Mouse (Mus musculus): ENCODE results near the gene Pip4k2a. TPM values are rescaled to one million over a fixed set of nuclear protein-coding genes. Genes with fewer than 3 reads are reported as not detected.
A peak's percentile ranks its signal among the peaks of the same experiment; 100 is the strongest.

The Pip4k2a gene
- total RNA-seq, 2 experiments from 2014 or later, result 34.3 to 44.2 TPM

DNA sequence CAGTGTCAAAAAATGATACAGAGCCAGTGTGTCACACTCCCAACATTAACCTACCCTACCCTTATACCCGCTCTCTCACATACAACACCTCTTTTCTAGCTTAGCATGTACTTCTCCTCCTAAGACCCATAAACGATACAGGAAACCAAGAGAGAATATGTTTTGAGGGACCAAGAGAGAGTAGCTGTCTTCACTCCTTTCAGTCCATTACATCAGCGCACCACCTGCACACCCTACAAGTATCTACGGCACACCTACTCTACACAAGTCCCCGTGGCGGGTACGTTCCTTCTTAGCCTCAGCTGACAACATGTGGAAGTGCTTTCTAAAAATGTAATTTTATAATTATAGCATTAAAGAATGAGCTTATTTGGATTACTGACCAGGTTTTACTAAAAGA, 40.5 kb downstream of the Pip4k2a start:
- no peak for DNase-seq
- intact Hi-C loops (cut with DNase I), result no loop called here

DNA sequence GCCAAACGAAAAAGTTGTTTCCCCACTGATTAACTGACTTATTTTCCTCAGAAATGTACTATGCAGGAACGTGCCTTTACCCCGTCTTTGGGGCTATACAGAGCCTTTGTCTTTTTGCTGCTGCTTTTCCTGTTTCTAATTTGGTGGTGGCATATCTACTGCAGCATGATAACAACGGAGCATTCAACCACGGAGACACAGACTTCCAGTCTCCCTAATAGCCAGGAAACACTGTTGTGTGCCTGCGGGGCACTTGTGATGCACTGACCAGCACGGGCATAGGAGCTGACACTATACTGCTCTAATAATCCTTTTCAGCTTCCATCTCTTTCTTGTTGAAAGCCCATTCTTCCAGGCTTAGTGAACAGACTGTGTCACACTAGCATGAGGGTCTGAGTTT, 41.0 kb downstream of the Pip4k2a start:
- DNase-seq, result no peak
- intact Hi-C loops (cut with DNase I), result no loop called here

DNA sequence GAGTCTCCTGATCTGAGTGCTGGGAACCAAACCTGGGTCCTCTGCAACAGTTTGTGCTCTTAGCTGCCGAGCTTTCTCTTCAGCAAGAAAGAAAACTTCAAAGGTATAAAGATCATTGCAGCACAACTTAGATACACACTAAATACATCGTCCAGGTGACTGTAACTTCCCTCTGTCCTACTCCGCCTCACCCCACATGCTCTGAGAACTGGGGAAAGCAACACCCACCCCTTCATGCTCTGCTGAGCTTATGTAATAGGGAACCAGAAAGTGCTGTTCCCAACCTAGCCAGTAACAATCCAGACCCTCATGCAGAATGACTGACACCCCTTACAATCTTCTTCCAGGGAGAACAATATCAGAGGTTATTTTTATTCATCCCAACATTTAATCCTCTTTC, 41.5 kb downstream of the Pip4k2a start:
- no peak for DNase-seq
- intact Hi-C loops (cut with DNase I), result no loop called here

DNA sequence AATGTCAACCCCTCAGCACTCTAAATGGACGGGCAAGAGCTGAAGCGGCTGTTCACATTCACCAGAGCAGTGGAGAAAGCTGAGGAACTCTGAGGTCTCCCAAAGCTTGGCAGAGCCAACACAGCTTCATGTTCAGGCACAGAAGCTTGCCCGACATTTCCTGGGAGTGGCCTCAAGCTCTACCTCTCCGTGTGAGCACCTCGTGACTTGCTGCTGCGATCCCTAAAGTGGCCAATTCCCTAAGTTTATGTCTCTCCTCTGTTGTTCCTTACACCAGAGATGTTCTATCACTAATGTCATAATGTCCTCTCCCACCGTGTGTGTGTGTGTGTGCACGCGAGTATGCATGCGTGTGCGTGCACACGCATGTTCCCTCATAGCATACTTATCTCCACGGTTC, 42.3 kb downstream of the Pip4k2a start:
- no peak for DNase-seq
- intact Hi-C loops (cut with DNase I), result no loop called here

DNA sequence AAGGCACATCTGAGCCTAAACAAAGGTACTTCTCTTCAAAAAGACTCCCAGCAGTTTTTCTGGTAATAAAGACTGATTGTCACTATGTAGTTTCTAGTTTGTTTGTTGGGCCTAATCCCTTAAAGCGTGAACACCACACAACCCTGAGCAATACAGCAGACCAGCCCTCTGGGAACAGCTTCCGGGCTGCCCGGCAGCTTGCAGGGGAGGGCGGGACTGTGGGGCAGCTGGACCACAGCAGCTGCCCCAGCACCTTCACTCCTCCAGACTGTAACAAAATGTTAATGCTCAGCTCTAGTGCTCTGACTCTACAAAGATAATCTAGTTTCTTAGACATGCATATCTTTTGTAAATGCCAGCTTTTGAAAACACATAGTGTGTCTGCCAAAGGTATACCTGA, 42.9 kb downstream of the Pip4k2a start:
- no peak for DNase-seq
- intact Hi-C loops (cut with DNase I), result no loop called here

DNA sequence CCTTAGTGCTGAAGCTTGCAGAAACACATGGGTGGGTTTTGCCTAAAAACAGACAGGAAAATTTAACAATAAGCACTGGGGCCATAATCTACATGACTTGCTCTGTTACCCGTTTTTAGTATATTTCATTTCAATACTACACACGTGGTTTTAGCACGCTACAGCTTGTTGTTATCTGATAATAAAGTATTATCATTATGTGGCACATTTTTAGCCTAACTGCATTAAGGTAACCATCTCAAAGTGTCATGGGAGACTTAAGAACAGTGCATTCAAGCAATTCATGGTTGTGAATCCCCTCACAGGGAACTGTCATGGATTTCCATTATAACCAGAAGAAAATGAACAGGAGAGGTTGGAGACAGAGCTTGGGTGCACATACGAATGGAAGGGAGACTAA, 43.5 kb downstream of the Pip4k2a start:
- DNase-seq, result no peak
- intact Hi-C loops (cut with DNase I), result no loop called here

DNA sequence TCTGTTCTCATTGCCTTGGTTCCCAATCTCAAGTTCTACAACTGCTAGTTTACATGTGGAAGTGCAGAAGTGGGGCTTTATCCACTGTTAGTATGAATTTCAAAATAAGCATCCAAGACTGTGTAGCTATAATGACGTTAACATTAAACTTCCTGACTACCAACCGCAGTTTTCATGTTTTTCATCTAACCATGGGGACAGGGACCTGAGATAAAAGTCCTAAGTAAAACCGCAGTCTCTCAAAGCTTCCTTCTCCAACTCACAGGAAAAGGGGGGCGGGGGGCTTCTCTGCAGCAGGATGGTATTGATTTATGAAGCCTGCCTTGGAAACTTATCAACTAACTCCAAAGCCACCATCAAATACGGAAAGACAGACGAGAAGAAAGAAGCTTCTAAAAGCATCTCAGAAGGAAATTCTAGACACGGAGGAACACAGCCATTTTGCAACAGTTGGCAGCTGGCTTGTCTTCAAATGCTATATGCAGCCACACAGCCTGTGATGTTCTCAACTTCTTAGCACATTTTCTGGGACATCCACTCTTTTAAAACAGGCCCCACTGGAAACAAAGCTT, 45.7 kb downstream of the Pip4k2a start:
- DNase-seq, result no peak
- intact Hi-C loops (cut with DNase I), result no loop called here

DNA sequence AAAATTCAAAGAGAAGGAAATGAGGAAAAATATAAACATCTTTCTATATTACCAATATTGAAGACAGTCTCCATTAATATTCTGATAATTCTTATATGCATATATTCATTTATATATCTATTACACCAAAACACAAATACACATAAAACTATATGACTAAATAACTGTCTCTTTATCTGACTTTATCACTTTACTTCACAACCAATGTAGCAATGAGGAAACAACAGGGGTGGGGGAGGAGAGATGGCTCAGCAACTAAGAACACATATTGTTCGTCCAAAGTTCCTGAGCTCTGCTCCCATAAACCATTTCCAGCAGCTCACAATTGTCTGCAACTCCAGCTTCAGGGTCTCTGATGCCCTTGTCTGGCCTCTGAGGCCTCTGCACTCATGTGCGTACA, 47.2 kb downstream of the Pip4k2a start:
- no peak for DNase-seq
- intact Hi-C loops (cut with DNase I), result no loop called here

DNA sequence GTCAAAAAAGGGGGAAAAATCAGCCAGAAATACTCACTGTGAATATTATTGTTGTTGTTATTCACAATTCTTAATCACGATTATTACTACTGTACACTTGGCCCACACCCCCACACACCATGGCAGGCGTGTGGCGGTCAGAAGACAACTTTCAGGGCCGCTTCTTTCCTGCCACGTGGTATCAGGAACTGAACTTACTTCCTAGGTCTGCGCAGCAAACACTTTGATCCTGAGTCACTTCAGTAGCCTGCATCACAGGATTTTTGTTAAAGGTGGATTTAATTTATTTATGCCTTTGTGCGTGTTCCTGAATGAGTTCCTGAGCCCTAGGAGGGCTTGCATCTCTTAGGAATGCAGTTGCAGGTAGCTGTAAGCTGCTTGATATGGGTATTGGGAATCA, 49.2 kb downstream of the Pip4k2a start:
- intact Hi-C loops (cut with DNase I), result no loop called here
- no peak for DNase-seq

DNA sequence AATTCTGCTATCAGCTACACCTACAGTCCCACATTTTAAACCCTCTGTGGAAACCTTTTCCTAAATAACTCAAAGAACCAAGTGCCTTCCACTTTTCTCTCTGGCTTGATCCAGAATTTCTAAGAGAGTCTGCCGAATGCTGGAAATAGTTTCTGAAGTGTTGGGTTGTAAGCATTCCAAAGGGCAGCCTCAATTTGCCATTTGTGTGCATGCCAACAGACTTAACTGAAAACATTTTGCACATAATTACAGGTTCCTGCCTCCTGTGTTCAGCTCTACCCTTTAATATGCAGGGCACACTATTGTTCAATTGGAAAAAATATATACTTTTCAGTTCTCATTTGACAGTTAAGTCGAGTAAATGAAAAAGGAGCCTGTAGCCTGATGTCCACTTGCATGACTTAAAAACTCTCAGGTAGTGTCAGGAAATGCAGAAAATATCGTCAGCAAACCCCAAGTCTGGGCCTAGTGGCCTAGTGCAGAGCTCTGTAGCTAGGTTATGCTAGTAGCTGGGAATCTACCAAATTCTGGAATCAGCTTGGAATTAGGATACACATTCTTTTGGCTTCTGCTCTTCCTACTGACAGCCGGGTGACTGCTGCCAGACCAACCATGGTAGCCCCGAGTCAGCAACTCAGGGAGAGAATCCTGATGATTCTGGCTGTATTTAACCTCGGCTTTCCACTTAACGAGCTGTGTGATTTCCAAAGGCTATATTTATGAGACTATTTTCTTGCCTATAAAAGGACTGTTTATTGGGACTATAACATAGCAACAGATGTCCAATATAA, 50.1 kb downstream of the Pip4k2a start:
- intact Hi-C loops (cut with DNase I), result no loop called here
- peak; percentile 19 for DNase-seq

DNA sequence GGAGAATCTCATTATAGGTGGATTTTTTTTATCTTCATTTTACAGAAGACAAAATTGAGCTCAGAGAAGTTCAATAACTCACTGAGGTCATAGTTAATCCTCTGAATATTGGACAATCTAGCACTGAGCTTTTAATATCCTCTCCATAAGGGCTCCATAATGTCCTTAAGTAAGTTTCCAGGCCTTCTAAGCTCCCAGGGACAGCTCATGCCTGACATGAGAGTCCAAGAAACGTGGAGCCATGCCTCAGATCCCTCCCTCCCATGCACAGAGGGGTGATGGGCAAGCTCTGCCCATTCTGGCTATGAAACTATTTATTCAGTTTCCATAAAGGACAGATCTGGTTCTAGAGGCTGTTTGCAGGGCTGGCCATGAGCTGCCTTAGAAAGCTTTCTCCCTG, 52.5 kb downstream of the Pip4k2a start:
- intact Hi-C loops (cut with DNase I), result no loop called here
- no peak for DNase-seq

DNA sequence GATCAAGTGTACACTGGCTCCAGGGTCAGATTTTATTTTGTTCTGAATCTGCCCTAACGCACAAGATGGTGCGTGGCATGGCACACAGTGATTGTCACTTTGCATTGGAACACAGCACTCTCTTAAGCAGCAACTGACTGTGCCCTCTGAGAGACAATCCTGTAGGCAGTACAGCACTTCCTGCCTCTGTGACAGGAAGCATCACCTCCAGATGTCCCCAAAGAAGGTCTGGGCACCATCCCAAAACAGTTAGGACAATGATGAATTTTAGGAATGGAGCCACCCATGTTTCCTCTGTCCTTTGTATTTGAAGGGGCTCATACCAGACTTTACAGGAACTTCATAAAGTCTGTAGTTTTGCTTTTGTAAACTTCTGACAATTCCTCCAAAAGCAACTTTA, 54.0 kb downstream of the Pip4k2a start:
- DNase-seq, result no peak
- intact Hi-C loops (cut with DNase I), result no loop called here

DNA sequence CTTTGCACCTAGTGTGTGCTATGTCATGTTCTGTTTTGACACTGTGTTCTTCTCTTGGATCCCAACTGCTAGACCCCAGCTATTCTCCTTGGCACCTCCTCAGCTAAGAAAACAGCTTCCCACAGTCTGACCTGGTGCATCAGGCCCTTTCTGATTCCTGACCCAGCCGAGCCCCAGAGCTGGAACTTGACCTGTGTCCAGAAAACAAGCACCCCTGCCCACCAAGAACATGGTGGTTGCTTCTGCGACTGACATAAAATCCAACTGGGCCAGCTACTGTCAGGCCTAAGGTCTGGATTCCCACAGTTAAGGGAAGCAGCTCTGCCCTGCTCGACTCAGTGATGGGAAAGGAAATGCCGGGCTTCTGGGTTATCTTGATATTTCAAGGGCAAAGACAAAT, 54.6 kb downstream of the Pip4k2a start:
- intact Hi-C loops (cut with DNase I), result no loop called here

DNA sequence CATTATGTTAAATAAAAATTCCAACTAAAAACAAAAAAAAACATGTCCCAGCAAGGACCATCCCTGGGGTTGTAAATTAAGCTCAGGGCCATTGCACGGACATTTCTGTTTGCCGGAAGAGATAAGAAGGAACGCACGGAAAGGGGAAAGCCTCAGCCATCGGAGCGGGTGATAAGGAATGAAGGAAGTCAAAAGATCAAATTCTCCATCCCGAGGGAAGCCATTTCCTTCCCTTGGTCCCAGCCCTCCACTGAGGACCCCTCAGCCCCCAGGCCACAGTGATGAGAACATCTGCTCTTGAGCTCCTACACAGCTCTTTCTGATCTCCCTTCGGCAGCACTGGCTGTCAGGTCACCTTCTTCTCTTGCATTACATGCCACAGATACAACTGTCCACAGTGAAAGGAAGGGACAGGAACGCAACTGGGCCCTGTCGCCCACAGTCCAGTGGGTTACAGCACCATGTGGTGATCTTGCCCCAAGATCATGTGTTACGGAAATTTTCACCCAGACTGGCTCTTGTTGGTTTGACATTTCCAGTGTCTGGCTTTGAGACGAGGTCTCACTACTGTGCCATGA, 57.1 kb downstream of the Pip4k2a start:
- intact Hi-C loops (cut with DNase I), result no loop called here

More for the DNA sequence above, 54.6 kb downstream of the Pip4k2a start:
- DNase-seq, result no peak

DNA sequence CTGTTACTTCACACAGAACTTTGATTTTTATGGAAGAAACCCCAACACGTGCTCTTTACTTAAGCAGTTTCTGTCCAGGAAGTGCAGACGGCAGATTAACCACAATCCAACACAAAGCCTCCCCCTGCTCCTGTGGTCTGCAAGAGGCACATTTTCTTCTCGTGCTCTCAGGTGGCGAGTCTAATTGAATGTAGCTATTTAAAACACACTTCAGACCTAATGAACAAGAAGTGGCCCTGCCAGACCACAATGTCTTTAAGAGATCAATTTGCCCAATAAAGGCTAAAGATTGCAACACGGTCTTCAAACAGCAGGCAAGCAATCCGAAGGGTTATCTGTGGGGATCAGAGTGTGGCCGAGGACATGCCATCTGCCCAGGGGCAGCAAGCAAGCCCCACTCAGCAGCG, 59.0 kb downstream of the Pip4k2a start:
- intact Hi-C loops (cut with DNase I), result no loop called here
- DNase-seq, result no peak

More for the DNA sequence above, 57.1 kb downstream of the Pip4k2a start:
- DNase-seq, result no peak

DNA sequence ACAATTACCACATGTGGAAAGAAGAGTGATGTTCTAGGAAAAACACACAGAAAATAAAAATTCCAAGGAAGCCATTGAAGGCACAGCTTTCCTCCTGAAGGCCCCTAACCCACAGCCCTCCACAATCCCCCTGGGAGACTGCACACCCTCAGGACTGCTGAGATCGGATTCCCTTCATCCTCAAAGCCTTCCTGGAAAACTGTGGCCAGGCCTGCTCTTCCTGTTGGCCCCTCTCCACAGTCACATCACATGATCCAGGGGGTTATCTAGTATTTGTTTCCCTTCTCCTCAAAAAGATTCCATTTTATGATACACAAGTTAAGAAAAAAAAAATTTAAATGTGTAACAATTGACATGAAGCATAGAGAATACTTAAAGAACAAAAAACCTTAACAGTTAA, 59.7 kb downstream of the Pip4k2a start:
- DNase-seq, result no peak
- intact Hi-C loops (cut with DNase I), result no loop called here

DNA sequence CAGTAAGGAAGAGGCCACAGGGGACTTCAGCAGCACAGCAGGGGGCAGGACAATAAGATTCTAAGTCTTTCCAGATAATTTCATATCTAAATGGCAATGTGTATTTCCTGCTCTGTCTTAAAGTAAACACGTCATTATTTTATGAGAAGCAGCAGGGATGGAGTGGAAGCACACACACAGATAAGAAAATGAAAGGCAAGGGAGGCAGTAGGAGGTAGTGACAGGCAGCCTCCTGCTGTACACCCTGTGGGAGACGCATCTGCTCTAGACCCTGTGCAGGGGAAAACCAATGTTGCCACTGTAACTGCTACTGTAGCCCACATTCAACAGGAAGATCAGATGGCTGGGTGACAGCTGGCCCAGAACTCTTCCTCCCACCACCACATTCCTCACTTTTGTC, 60.3 kb downstream of the Pip4k2a start:
- intact Hi-C loops (cut with DNase I), result no loop called here

DNA sequence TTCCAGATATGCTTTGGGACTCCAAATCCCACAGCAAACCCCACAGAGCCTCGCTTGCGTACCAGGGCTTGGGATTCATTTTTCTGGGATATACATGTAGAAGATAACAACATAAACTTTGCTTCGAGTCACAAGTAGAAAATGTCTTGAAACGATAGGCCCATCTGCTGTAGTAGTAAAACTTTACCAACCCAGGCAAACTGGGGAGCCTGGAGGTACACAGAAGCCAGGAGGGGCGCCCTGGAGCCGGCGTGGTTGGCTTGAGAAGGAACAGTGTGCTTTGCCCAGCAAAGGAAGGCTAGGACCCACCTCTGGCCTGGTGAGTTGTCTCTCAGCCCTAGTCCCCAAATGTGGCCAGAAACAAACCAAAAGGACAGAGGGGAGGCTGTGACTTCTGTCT, 61.5 kb downstream of the Pip4k2a start:
- intact Hi-C loops (cut with DNase I), result no loop called here
- no peak for DNase-seq

More for the DNA sequence above, 60.3 kb downstream of the Pip4k2a start:
- no peak for DNase-seq

DNA sequence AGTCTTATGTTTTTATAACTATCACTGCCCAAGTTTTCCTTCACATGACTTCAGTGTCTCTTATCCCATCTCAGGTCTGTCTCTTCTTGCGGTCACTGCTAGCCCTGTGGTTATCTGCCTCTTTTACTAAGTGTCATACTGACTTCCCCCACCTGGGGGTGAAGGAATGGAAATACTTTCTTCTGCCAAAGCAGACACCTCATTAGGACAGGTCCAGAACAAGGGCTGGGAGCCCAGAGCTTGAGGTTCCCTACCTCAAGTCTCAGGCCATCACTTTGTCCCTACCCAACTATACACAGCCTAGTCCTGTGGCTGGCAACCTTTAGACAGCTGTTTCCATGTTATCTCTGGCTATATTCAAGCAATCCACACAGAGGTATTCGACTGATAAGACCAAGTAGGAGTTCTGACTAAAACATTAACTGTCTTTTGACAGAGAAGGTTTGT, 62.3 kb downstream of the Pip4k2a start:
- DNase-seq, result no peak
- intact Hi-C loops (cut with DNase I), result no loop called here

DNA sequence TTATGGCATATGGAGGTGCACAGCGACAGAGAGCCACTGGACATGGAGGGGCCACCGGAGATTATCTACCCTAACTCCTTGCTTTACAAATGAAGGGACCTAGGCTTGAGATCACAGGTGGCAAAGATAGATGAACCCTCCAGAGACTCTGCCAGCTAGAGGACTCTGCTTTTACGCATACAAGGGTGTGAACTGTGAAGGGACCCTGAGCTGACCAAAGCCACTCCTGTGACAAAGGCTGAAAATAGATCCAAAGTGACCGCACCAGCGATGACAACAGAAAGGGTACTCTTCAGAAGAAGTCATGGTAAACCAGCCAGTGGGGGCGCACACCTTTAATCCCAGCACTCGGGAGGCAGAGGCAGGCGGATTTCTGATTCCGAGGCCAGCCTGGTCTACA, 63.8 kb downstream of the Pip4k2a start:
- intact Hi-C loops (cut with DNase I), result no loop called here
- no peak for DNase-seq

DNA sequence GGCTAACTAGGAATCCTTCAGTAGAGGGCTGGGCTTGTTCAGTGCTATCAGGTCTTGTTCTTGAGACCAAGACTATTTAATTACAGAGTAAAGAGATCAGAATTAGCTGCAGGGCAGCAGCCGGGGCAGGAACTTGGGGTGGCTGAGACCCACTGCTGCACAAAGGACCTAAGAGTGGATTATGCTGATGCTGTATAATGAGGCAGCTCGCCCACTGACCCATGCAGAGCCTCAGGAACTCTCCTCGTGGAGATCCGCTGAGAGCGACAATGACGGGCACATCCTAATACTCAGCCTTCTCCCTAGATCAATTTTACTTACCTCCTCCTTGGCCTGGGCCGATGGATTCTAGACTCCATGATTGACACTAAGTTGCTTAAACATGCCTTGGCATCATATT, 64.5 kb downstream of the Pip4k2a start:
- intact Hi-C loops (cut with DNase I), result no loop called here

DNA sequence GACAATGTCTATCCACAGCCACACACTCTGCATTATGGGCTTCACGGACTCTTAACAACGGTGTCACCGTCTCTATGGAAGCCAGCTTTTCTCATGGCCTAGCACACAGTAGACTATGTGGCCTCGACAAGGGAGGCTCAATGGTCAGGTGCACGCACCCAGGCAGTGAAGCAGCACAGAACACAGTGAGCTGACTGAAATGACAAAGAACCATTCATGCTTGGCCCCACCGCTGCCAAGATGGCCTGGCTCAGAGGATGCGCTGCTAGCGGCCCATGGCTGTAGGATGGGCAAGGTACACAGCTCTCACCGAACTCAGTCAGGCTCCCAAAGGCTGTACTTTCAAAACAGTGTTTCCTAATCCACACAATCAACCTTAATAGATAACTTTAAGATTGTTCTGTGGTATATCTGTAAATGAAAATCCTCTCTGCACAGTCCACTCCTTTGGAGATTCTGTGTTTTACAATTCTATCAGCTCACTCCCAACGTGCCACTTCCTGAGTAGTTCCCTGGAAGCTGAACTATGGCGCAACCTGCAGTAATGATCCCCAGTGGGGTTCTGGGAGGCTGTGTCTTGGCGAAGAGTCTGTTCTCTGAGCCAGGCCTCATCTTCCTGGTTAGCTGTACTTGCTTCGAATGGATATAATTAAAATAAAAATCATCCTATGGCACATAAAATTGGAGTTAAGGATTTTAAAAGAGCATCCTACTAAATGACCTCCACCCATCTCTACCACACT, 67.4 kb downstream of the Pip4k2a start:
- intact Hi-C loops (cut with DNase I), result no loop called here
- no peak for DNase-seq

More for the DNA sequence above, 64.5 kb downstream of the Pip4k2a start:
- no peak for DNase-seq

Measured in left cerebral cortex, postnatal 4 days (tissue).